Mouse (Mus musculus) C2C12 (cell line): ENCODE measurements at regions not wholly inside any gene's neighbourhood (a gene's known extent, or its start where the extent isn't known, plus 50 kb on each side); places are given as distances from the start of the nearest gene placed in this dataset.

Experiments used
- CTCF ChIP-seq: IDR thresholded peaks from one replicate; pipeline ENCODE4 v1.5.1; 2011; ENCODE audit not compliant: control insufficient read depth, insufficient read depth, insufficient read length
- MAX ChIP-seq: IDR thresholded peaks from one replicate; pipeline ENCODE4 v1.6.1; 2011; ENCODE audit warnings: mild to moderate bottlenecking, control low read depth

- no peak for TF ChIP-seq CTCF
- no peak for TF ChIP-seq MAX
Observed at GRCm38 (mm10) chr10:17403899-17404298, 319.1 kb upstream of the Cited2 start.
